Mouse (Mus musculus): ENCODE data around the gene Adrb1. TPM values are rescaled to one million over a fixed set of nuclear protein-coding genes. Genes with fewer than 3 reads are reported as not detected.
A peak's percentile ranks its signal among the peaks of the same experiment; 100 is the strongest.

Adrb1 gene
- total RNA-seq, 2 experiments from 2014 or later = 1.4 to 1.9 TPM

GRCm38 (mm10) chr19:56702039-56702438, 20.0 kb upstream of the Adrb1 start:
- DNase-seq (ENCODE audit: low spot score in 2 of 2) = no peak

DNA sequence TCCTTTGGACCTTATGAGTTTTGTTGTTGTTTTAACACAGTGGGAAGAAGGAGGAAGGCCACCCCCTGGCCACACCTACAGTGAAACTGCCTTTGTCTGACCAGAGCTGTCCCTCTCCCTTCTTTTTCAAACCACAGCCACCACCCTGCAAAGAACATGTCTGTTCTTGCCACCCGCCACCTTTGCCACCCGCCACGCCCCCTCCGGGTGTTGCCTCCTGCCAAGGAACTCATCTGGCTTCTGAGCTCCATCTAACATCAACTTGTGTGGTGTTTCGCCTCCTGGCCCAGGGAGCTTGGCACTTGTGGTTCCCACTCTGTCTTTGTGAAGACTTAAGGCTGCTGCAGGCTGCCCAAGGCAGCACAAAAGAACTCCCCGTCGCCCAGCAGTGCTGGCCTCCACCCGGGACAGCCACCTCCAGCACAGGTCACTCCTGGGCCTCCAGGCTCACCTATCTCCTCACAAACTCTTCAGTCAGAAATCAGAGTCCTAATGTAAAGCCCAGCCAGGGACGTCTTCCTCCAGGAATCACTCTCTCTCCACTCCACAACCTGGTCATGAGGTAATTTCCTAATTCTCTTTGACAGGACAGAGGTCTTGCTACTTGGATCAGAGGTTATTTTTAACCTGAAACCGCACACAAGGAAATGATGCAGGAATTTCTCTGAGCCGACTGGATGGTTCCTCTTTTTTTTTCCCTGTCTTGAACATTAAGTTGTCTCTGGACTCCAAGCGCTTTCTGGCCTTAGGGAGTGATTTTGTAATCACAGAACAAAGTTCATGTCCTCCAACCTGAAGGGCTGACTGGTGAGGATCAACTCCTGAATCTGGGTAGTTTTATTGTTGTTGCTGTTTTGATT, 18.5 kb upstream of the Adrb1 start:
- no peak for DNase-seq (ENCODE audit: low spot score in 2 of 2)

DNA sequence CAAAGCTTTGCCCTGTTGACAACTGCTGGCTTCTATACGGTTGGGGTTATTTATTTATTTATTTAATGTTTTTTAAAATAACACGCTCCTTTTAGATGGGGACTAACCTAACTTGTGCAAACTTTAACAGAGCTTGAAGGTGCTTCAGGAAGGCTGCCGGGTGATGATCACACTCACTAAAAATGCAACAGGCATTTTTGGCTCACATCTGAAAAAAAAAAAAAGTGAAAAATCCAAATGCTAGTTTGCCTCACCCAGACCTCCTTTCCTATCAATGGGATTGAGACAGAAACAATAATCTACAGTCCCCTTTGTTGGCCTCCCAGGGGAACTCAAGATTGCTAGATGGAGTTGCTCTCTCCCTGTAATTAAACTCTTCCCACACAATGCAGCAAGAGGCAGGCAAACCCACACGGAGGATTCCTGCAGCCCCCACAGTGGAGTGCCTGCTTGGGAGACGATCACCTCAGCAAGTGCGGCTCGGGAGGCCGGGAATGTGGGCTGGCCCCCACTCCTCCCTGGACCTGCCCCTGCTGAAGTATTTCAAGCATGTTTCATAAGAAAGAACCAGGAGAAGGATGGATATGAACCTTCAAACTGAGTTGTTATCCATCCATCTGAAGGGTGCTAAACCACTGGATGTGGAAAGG, 16.8 kb upstream of the Adrb1 start:
- no peak for DNase-seq (ENCODE audit: low spot score in 2 of 2)

GRCm38 (mm10) chr19:56708794-56709193, 13.2 kb upstream of the Adrb1 start:
- no peak for DNase-seq (ENCODE audit: low spot score in 2 of 2)

- DNase-seq (ENCODE audit: low spot score in 2 of 2) = no peak
These were observed 11.7 kb upstream of the Adrb1 start for GRCm38 (mm10) chr19:56710131-56710905.

- no peak for DNase-seq (ENCODE audit: low spot score in 2 of 2)
These were observed 8.4 kb upstream of the Adrb1 start for GRCm38 (mm10) chr19:56713613-56714012.

- DNase-seq (ENCODE audit: low spot score in 2 of 2) = no peak
These were observed 7.3 kb upstream of the Adrb1 start for GRCm38 (mm10) chr19:56714661-56715170.

GRCm38 (mm10) chr19:56718046-56718445, 4.0 kb upstream of the Adrb1 start:
- no peak for DNase-seq (ENCODE audit: low spot score in 2 of 2)

DNA sequence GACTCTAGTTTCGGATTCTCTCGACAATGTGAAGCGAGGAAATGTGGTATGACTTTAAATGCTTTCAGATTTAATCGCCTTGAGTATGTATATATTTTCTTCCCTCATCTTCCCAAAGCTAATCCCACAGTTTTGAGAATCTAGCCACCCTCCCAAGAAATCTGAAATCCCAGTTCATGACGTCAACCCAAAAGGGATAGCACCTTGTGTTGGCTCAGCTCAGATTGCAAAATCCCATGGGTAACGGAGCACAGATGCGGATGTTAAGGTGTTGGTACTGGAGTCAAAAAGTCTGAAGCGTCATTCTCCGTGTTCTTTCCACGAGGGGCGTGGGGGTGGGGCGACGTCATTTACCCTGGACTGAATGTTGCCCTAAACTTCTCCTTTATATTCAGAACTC, 1.1 kb upstream of the Adrb1 start:
- DNase-seq (ENCODE audit: low spot score in 2 of 2) = no peak

- DNase-seq (ENCODE audit: low spot score in 2 of 2) = peak in 1 of 2 experiments; percentile 28
These were observed 300 bp downstream of the Adrb1 start for GRCm38 (mm10) chr19:56722291-56722707.

DNA sequence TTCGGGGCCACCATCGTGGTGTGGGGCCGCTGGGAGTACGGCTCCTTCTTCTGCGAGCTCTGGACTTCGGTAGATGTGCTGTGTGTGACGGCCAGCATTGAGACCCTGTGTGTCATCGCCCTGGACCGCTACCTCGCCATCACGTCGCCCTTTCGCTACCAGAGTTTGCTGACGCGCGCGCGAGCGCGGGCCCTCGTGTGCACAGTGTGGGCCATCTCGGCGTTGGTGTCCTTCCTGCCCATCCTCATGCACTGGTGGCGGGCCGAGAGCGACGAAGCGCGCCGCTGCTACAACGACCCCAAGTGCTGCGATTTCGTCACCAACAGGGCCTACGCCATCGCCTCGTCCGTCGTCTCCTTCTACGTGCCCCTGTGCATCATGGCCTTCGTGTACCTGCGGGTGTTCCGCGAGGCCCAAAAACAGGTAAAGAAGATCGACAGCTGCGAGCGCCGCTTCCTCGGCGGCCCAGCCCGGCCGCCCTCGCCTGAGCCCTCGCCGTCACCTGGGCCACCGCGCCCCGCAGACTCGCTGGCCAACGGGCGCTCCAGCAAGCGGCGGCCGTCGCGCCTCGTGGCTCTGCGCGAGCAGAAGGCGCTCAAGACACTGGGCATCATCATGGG, 822 bp downstream of the Adrb1 start:
- peak in 1 of 2 experiments; percentile 40 for DNase-seq (ENCODE audit: low spot score in 2 of 2)

DNA sequence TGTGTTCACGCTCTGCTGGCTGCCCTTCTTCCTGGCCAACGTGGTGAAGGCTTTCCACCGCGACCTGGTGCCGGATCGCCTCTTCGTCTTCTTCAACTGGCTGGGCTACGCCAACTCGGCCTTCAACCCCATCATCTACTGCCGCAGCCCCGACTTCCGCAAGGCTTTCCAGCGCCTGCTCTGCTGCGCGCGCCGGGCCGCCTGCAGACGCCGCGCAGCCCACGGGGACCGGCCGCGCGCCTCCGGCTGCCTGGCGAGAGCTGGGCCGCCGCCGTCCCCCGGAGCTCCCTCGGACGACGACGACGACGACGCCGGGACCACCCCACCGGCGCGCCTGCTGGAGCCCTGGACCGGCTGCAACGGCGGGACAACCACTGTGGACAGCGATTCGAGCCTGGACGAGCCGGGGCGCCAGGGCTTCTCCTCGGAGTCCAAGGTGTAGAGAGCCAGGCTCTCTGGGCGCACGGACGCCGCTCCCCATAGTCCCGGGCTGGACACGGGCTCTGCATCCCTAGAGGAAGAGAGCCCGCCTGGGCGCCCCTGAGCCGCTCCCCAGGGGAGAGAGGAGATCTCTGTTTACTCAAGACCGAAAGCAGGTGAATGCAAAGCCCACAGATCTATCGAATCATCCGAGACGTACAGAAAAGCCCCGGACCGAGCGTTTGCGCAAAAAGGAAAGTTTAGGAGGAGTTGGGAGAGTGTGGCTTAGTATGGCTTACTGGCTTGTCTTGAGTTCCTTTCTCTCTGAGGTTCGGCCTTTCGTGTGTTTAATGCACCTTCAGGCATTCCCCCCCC, 1.5 kb downstream of the Adrb1 start:
- peak; percentile 52 to 74 for DNase-seq (ENCODE audit: low spot score in 2 of 2)

DNA sequence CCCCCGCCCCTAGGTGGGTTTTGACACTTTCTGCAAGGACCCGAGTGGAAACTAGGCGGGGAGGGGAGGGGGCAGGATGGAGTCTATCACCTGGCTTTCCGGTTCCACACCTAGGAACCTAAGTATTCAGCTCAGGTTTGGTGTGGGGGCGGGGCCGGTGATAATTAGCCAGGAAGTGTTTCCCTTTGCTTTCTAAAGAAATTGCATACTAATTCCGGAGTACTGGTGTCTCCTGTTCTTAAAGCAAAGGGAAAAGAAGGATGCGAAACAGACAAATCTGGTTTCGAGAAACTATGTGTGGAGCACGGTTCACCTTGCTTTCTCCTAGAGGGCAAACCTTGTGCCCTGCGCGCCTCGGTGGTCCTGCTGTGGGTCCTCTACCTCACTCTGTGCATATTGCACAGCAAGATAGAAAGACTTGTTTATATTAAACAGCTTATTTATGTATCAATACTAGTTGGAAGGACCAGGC, 2.2 kb downstream of the Adrb1 start:
- no peak for DNase-seq (ENCODE audit: low spot score in 2 of 2)

DNA sequence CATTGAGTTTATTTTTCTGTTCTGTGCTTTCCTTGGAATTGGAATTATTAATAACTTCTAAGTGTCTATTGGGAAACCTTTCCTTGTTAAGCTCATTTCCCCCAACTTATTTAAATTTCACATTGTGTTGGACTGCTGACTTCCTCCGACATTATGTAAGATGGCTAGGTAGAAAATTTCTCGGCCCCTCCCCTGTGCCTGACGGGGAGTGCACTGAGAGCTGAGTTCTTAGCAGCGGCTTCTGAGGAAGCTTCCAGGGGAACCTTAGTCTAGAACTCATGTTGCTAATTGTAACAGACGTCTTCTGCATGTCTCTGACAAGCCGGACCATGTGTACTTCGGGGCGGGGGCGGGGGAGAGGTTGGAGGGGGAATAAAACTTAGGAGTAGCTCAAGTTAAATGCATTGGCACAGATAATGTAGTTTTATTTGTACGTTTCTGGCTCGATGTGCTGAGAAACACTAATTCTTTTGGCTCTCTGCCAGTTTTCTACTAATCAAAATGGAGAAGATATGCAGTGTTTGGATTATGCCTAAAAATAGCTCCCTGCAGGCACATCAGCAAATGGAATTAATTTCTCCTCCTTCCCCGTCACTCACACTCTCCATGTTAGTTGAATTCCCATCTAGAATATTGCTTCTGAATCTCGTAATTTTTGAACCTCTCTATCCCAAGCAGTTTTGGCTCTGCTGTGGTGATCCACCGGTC, 5.3 kb downstream of the Adrb1 start:
- DNase-seq (ENCODE audit: low spot score in 2 of 2) = no peak

DNA sequence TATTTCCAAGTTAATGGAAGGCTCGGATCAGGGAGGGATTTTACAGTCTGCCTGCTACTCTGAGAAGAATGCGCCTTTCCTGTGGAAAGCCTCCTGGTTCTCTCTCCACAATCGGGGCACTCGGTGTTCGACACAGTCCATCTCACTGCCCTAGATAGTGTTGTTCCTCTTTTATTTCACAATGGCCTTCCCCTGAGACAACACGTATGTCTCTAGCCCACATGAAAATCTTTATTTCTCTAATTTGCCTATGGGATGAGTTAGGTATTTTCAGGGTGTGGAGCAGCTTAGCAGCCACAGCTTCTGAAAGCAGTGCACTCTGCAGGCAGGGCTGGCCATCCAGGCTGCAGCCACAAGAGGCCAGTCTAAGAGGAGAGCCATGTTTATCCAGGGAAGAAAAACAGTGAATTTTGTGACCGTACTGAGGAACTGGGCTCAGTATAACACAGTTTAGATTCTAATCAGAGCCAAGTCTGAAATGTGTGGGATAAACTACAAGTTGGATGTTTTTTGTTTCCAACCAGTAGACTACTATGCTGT, 12.1 kb downstream of the Adrb1 start:
- no peak for DNase-seq (ENCODE audit: low spot score in 2 of 2)

DNA sequence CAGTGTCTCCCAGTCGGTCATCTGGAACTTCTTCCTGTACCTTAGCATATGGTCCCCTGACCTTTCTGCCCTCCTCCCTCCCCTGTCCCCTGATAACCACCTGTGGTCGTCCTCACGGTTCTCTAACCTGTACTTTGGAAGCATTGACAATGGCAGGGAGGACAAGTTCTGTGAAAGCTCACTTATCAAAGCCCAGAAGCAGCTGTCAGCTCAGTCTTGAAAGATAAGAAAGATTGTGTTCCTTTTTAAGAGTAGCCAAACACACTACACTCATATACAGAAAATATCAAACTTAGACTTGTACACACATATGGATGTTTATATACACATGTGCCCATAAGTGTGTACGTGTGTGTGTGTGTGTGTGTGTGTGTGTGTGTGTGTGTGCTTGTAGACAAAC, 13.7 kb downstream of the Adrb1 start:
- DNase-seq (ENCODE audit: low spot score in 2 of 2) = no peak

- no peak for DNase-seq (ENCODE audit: low spot score in 2 of 2)
These were observed 14.3 kb downstream of the Adrb1 start for GRCm38 (mm10) chr19:56736287-56736686.

GRCm38 (mm10) chr19:56745061-56745460, 23.1 kb downstream of the Adrb1 start:
- DNase-seq (ENCODE audit: low spot score in 2 of 2) = no peak

- no peak for DNase-seq (ENCODE audit: low spot score in 2 of 2)
These were observed 23.5 kb downstream of the Adrb1 start for GRCm38 (mm10) chr19:56745528-56745927.

Measured in gastrocnemius, postnatal 4 days (tissue).